Mouse (Mus musculus) lung, postnatal 0 days (tissue): ENCODE measurements around the gene Lsp1. TPM values are rescaled to one million over a fixed set of nuclear protein-coding genes. Genes with fewer than 3 reads are reported as not detected.
A peak's percentile ranks its signal among the peaks of the same experiment; 100 is the strongest.

Source experiments
- ATAC-seq: fragments of 200-750 bp; cut with Nextera tagmentation; 2 replicates; pipeline ENCODE4 v1.8.0; 2017; ENCODE audit warnings: moderate library complexity
- DNase-seq: peaks from one replicate; pipeline ENCODE4 v3.0.0-alpha.2; 2016; ENCODE audit warnings: low spot score
- H3K27ac ChIP-seq: fragments of 300-500 bp; sonication (generic); 2 replicates; pipeline ENCODE4 v1.5.1; 2014; ENCODE audit warnings: antibody characterized with exemption, mild to moderate bottlenecking, low read length, mixed read lengths
- H3K27me3 ChIP-seq: fragments of 300-500 bp; sonication (generic); replicated peaks from 2 replicates; pipeline ENCODE4 v1.6.1; 2014; ENCODE audit warnings: low read length, mixed read lengths; ENCODE audit not compliant: insufficient read depth
- H3K36me3 ChIP-seq: fragments of 300-500 bp; sonication (generic); 2 replicates; pipeline ENCODE4 v1.6.1; 2014; ENCODE audit warnings: low read length, mixed read lengths; ENCODE audit not compliant: insufficient read depth
- H3K4me1 ChIP-seq: fragments of 300-500 bp; sonication (generic); 2 replicates; pipeline ENCODE4 v1.6.1; 2014; ENCODE audit warnings: antibody characterized with exemption, low read depth, low read length, mixed read lengths; ENCODE audit not compliant: insufficient read depth
- H3K4me2 ChIP-seq: fragments of 300-500 bp; sonication (generic); replicated peaks from 2 replicates; pipeline ENCODE4 v1.6.1; 2014; ENCODE audit warnings: low read depth, mild to moderate bottlenecking, low read length, moderate library complexity, mixed read lengths
- H3K4me3 ChIP-seq: fragments of 300-500 bp; sonication (generic); 2 replicates; pipeline ENCODE4 v1.5.1; 2014; ENCODE audit warnings: low read depth, low read length
- H3K9ac ChIP-seq: fragments of 300-500 bp; sonication (generic); replicated peaks from 2 replicates; pipeline ENCODE4 v1.6.1; 2014; ENCODE audit warnings: low read depth, mild to moderate bottlenecking
- H3K9me3 ChIP-seq: fragments of 300-500 bp; sonication (generic); 2 replicates; pipeline ENCODE4 v1.6.1; 2016; ENCODE audit warnings: low read length, mixed read lengths
- CTCF ChIP-seq: IDR thresholded peaks from 2 replicates; pipeline ENCODE4 v1.5.1; 2016; ENCODE audit warnings: antibody characterized with exemption, mild to moderate bottlenecking
- EP300 ChIP-seq: IDR thresholded peaks from 2 replicates; pipeline ENCODE4 v1.6.1; 2016; ENCODE audit warnings: antibody characterized with exemption, mild to moderate bottlenecking, control low read depth
- WGBS: fragments of 180-500 bp; shearing (Covaris S2); extraction: QIAGEN DNeasy Blood & Tissue Kit; methylation state at CpG from one replicate; pipeline ENCODE4 v1.1.7; 2014; 5-methylcytosine and 5-hydroxymethylcytosine counted together
- polyA plus RNA-seq: library from polyadenylated mRNA; unstranded; fragments of >200 nt; fragmentation: Nextera tagmentation; extraction: Ambion mirVana; gene quantifications from 2 replicates; pipeline ENCODE4 v1.2.1, GENCODE M21; 2015

Gene Lsp1
- polyA plus RNA-seq, 1 experiment from 2014 or later = 92.3 TPM

- Histone ChIP-seq H3K27ac (no peak overlapping the region), H3K4me1 (no peaks in the 10 kb centered on the region), H3K9ac (no peak overlapping the region), H3K4me2 (no peak overlapping the region), H3K36me3 (no peaks in the 10 kb centered on the region), H3K4me3 (no peak overlapping the region), H3K27me3 (no peaks in the 10 kb centered on the region), H3K9me3 (no peaks in the 10 kb centered on the region)
- TF ChIP-seq EP300 (no peak), CTCF (no peak)
- WGBS = 41% methylated on average over 2 of the region's 2 CpGs
- DNase-seq = no peak
- no peak for ATAC-seq
These were observed 38.8 kb upstream of the Lsp1 start for GRCm38 (mm10) chr7:142421826-142422225.

DNA sequence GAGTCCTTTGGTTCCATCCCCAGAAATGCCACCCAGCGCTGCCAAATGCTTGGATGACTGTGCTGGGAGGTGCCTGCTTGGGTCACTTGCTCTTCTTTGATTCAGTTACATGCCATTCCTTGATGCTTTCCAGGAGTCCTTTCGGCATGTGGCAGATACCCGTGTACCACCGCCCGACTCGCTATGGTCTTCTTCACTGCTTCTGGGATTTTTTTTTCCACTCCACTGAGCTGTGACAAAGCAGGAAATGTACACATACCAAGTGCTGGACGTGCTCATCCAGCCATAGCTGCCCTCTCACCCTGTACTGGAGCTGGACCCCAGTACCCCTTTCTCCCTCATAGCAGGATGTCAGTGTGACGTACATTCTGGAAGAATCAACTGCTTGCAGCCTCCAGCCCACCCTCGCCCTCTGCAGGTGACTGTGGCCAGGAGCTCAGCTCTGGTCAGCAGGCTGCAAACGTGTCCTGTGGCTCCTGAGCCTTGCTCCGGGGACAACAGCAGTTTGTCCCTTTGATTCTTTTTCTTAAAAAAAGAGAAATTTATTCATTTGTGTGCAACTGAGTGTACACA lies 34.9 kb upstream of the Lsp1 start:
- ATAC-seq = no peak
- no peaks in the 10 kb centered on the region for H3K9me3 ChIP-seq

DNA sequence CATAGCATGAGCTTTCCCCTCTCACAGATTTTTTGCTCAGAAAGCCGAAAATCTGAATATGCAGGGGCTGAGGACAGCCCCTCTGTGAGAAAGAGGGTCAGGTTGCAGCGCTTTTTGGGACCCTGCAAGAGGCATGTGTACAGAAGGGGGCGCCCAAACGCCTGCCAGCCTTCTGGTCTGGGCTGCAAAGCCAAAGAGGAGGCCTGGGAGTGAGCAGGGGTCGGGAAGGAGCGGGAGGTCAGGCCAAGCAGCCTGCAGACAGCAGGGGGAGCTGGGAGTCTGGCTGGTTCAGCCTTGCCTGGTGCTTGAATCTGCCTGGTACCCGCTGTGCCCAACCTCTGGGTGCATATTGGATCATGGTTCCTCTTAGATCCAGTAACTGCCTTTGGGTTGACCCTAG lies 32.4 kb upstream of the Lsp1 start:
- Histone ChIP-seq H3K4me3 (no peak overlapping the region), H3K9ac (no peak overlapping the region), H3K4me1 (peaks cover 14% of the 10 kb centered on the region; the same call in 1 of the 2 replicates), H3K9me3 (no peaks in the 10 kb centered on the region), H3K27me3 (no peaks in the 10 kb centered on the region), H3K36me3 (no peaks in the 10 kb centered on the region), H3K4me2 (no peak overlapping the region), H3K27ac (no peak overlapping the region)
- TF ChIP-seq EP300 (no peak), CTCF (peak; percentile 71)
- DNase-seq (peak; percentile 58), ATAC-seq (no peak)
- WGBS = 15% methylated on average over 7 of the region's 7 CpGs

More for the DNA sequence above, 34.9 kb upstream of the Lsp1 start:
- WGBS = 66% methylated on average over 11 of the region's 11 CpGs
- TF ChIP-seq EP300 (no peak), CTCF (peak; percentile 68)
- H3K4me2 ChIP-seq = no peak overlapping the region
- no peak overlapping the region for H3K9ac ChIP-seq
- H3K27ac ChIP-seq = no peak overlapping the region
- no peaks in the 10 kb centered on the region for H3K27me3 ChIP-seq
- no peak overlapping the region for H3K4me3 ChIP-seq
- DNase-seq = no peak
- H3K36me3 ChIP-seq = no peaks in the 10 kb centered on the region
- peaks cover 6% of the 10 kb centered on the region; the same call in 1 of the 2 replicates for H3K4me1 ChIP-seq

GRCm38 (mm10) chr7:142430160-142430678 lies 30.4 kb upstream of the Lsp1 start:
- no peaks in the 10 kb centered on the region for H3K27me3 ChIP-seq
- no peak overlapping the region for H3K4me2 ChIP-seq
- peaks cover 20% of the 10 kb centered on the region for H3K4me1 ChIP-seq
- DNase-seq = peak; percentile 65
- 18% methylated on average over 12 of the region's 12 CpGs for WGBS
- no peak overlapping the region for H3K4me3 ChIP-seq
- H3K27ac ChIP-seq = peak overlapping the region; percentile 69
- no peaks in the 10 kb centered on the region for H3K36me3 ChIP-seq
- peak; percentile 75 for ATAC-seq
- TF ChIP-seq CTCF = no peak
- no peak overlapping the region for H3K9ac ChIP-seq
- no peaks in the 10 kb centered on the region for H3K9me3 ChIP-seq

DNA sequence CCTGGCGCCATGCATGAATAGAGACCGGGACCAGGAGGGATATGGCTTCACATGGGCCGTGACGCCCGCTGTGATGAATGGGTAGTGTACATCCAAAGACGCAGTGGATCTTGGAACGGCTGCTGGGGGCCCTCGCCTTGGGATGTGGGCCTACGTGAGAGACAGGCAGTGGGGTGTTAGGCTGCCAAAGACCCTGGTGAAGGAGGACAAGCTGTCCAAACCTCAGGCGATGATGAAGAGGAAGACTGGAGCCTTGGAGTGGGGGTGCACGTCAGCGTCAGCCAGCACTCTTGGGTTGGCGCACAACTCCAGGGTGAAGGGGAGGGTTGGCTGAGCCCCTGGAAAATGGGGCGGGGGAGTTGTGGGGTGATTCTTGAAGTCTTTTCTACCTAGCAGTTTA lies 29.5 kb upstream of the Lsp1 start:
- no peak overlapping the region for H3K27ac ChIP-seq
- WGBS = 70% methylated on average over 14 of the region's 14 CpGs
- no peaks in the 10 kb centered on the region for H3K36me3 ChIP-seq
- ATAC-seq = peak; percentile 47
- no peak overlapping the region for H3K4me3 ChIP-seq
- H3K9ac ChIP-seq = no peak overlapping the region
- TF ChIP-seq CTCF (no peak), EP300 (no peak)
- no peak overlapping the region for H3K4me2 ChIP-seq
- peaks cover 20% of the 10 kb centered on the region for H3K4me1 ChIP-seq
- no peaks in the 10 kb centered on the region for H3K27me3 ChIP-seq
- DNase-seq = no peak
- H3K9me3 ChIP-seq = no peaks in the 10 kb centered on the region

DNA sequence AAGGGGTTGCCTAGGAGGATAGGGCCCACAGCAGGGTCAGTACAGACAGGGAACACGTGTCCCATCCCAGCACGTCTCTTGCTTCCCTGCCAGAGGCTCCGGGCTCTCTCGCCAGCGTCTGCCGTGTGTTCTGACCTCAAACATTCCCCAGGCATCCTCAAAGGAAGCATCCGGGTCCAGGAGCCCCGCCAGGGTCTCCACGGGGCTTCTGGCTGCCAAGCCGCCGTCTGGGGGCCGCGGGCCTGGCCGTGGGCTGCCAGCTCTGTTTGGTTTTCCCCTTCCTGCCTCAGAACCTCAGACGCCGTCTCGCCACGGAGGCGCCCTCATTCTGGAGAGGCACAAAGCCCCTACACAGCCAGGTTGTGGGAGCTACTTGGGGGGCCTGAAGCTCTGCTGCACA lies 27.0 kb upstream of the Lsp1 start:
- Histone ChIP-seq H3K27me3 (no peaks in the 10 kb centered on the region), H3K27ac (no peak overlapping the region), H3K4me3 (no peak overlapping the region), H3K9ac (no peak overlapping the region), H3K4me2 (no peak overlapping the region; the same call in 1 of the 2 replicates), H3K4me1 (peaks cover 20% of the 10 kb centered on the region), H3K9me3 (no peaks in the 10 kb centered on the region), H3K36me3 (no peaks in the 10 kb centered on the region)
- no peak for ATAC-seq
- TF ChIP-seq EP300 (no peak), CTCF (no peak)
- DNase-seq = no peak
- 16% methylated on average over 19 of the region's 19 CpGs for WGBS
